22 mouse cellular contexts compared by ENCODE assay signal in the genomic region with DNA sequence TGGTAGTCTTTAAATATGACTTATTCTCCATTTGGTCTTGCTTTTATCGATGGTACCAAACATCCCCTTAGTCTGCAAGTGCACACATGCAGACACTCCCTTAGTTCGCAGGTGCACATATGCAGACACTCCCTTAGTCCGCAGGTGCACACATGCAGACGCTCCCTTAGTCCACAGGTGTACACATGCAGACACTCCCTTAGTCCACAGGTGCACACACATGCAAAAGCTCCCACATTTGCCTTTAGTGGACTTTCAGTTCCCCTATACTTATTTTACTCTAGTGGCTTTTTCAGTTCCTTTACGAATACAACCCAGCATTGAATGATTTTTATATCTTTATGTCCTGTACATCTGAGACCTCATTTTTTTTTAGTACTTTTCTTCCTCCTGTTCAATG. TPM values are rescaled to one million over a fixed set of nuclear protein-coding genes. Genes with fewer than 3 reads are reported as not detected.
DNase-seq lines count a peak whose midpoint lies in the region; ATAC-seq and TF ChIP-seq lines count a peak whose summit lies in the region.
"Had no signal": no experiment of that assay in that cellular context is flagged by ENCODE, and none has a peak within 500 bp of the region (broad histone marks: within the 10 kb centered on the region; RNA-seq: fewer than 3 reads in every experiment).

No protein-coding gene starts in this region.

- intact Hi-C loops in left cerebral cortex, postnatal 14 days (cut with DNase I): loop anchor here (5.0 kb wide), 1 partner anchor 454 kb away; no protein-coding TSS in a partner anchor

- DNase-seq in liver, postnatal 0 days: peak; percentile 20
- no peak for DNase-seq in liver, embryonic 11.5 days (ENCODE audit: low spot score)
- DNase-seq in A20 (ENCODE audit: low read depth, low spot score): peak; percentile 89
- peak; percentile 7 for DNase-seq in R1 (ENCODE audit: low read depth, low spot score)
- DNase-seq in right cerebral cortex, postnatal 4 days: no peak
- no peak for DNase-seq in left cerebral cortex, postnatal 14 days (ENCODE audit: low spot score in 2 of 2)
- DNase-seq in urinary bladder, adult 2 months (ENCODE audit: low spot score): no peak
- DNase-seq: adrenal gland, adult 2 months; adrenal gland, postnatal 36 days; cerebellum, adult 2 months; cerebellum, postnatal 10 days; gastrocnemius, postnatal 10 days; heart, postnatal 10 days; heart, postnatal 4 days had no signal

- ATAC-seq in liver, postnatal 0 days: no peak
- ATAC-seq in liver, embryonic 11.5 days (replicated peaks; ENCODE audit: low FRiP score): no peak
- 0 out of 2 replicates have a peak, but pooled peaks have one; percentile 27 for ATAC-seq in monocyte, adult 5-6 weeks (replicated peaks; ENCODE audit: insufficient number of reproducible peaks, low FRiP score, low TSS enrichment, poor library complexity, severe bottlenecking)
- ATAC-seq: forebrain, embryonic 16.5 days; hindbrain, postnatal 0 days had no signal

- H3K4me2 ChIP-seq in liver, postnatal 0 days (ENCODE audit: low read depth, low read length): no peak overlapping the region
- H3K4me2 ChIP-seq in liver, embryonic 11.5 days: no peak overlapping the region
- H3K4me2 ChIP-seq: embryonic facial prominence, embryonic 13.5 days; forebrain, embryonic 12.5 days; hindbrain, embryonic 13.5 days had no signal

- no peaks in the 10 kb centered on the region for H3K27me3 ChIP-seq in liver, postnatal 0 days (ENCODE audit: insufficient read depth, low read length)
- H3K27me3 ChIP-seq in liver, embryonic 11.5 days (replicated peaks; ENCODE audit: control insufficient read depth, insufficient read depth, low read length): no peaks in the 10 kb centered on the region
- H3K27me3 ChIP-seq: embryonic facial prominence, embryonic 13.5 days; forebrain, embryonic 12.5 days; hindbrain, embryonic 13.5 days had no signal

- H3K4me3 ChIP-seq in liver, postnatal 0 days (ENCODE audit: low read depth, low read length): no peak overlapping the region
- H3K4me3 ChIP-seq in liver, embryonic 11.5 days (ENCODE audit: low read depth, low read length): no peak overlapping the region
- H3K4me3 ChIP-seq: embryonic facial prominence, embryonic 13.5 days; forebrain, embryonic 12.5 days; heart, embryonic 10.5 days; hindbrain, embryonic 13.5 days had no signal

- no peaks in the 10 kb centered on the region for H3K9me3 ChIP-seq in liver, postnatal 0 days (ENCODE audit: low read length)
- H3K9me3 ChIP-seq in liver, embryonic 11.5 days (ENCODE audit: control insufficient read depth, low read length): no peaks in the 10 kb centered on the region
- H3K9me3 ChIP-seq: embryonic facial prominence, embryonic 13.5 days; forebrain, embryonic 12.5 days; G1E; heart, embryonic 10.5 days; hindbrain, embryonic 13.5 days had no signal

- TF ChIP-seq CTCF in liver, postnatal 0 days (IDR thresholded peaks at IDR 0.05; ENCODE audit: low read depth): no peak

- no peaks in the 10 kb centered on the region for H3K4me1 ChIP-seq in liver, postnatal 0 days (ENCODE audit: insufficient read depth)
- H3K4me1 ChIP-seq in liver, embryonic 11.5 days (replicated peaks; ENCODE audit: control insufficient read depth, insufficient read depth, low read length): no peaks in the 10 kb centered on the region
- H3K4me1 ChIP-seq: embryonic facial prominence, embryonic 13.5 days; forebrain, embryonic 12.5 days; heart, embryonic 10.5 days; hindbrain, embryonic 13.5 days had no signal

- H3K27ac ChIP-seq in liver, postnatal 0 days (ENCODE audit: low read depth): no peak overlapping the region
- H3K27ac ChIP-seq in liver, embryonic 11.5 days (ENCODE audit: low read depth, low read length): no peak overlapping the region
- H3K27ac ChIP-seq: embryonic facial prominence, embryonic 13.5 days; forebrain, embryonic 12.5 days; heart, embryonic 10.5 days; hindbrain, embryonic 13.5 days; hindbrain, postnatal 0 days had no signal

- H3K36me3 ChIP-seq in liver, postnatal 0 days (replicated peaks; ENCODE audit: insufficient read depth, low read length): no peaks in the 10 kb centered on the region
- no peaks in the 10 kb centered on the region for H3K36me3 ChIP-seq in liver, embryonic 11.5 days (ENCODE audit: control insufficient read depth, insufficient read depth, low read length)
- H3K36me3 ChIP-seq: embryonic facial prominence, embryonic 13.5 days; forebrain, embryonic 12.5 days; G1E; heart, embryonic 10.5 days; hindbrain, embryonic 13.5 days had no signal

- no peak overlapping the region for H3K9ac ChIP-seq in liver, postnatal 0 days (replicated peaks)
- no peak overlapping the region for H3K9ac ChIP-seq in liver, embryonic 11.5 days (ENCODE audit: low read depth, low read length)
- H3K9ac ChIP-seq: embryonic facial prominence, embryonic 13.5 days; forebrain, embryonic 12.5 days; hindbrain, embryonic 13.5 days had no signal

- TF ChIP-seq EP300 in liver, postnatal 0 days (IDR thresholded peaks at IDR 0.05; ENCODE audit: low read depth): no peak

- 70% methylated on average over 5 of the region's 5 CpGs for WGBS in liver, postnatal 0 days (ENCODE audit: insufficient replicate concordance)
- WGBS in liver, embryonic 11.5 days: 84% methylated on average over 5 of the region's 5 CpGs

RNA-seq across cellular contexts. Expression of gene Inpp4b, which starts 11.1 kb away (rescaled TPM):
- 0.82 and 1.1 TPM in 2 replicates for polyA plus RNA-seq in liver, postnatal 0 days (2015; fragmentation: Nextera tagmentation; extraction: Ambion mirVana)
- polyA plus RNA-seq in liver, embryonic 11.5 days (2014; fragmentation: Nextera tagmentation; extraction: Ambion mirVana): 2.3 and 3.9 TPM in 2 replicates
- total RNA-seq in monocyte, adult 5-6 weeks (2017): 9.1 to 11.9 TPM (median 10.3 TPM) in 3 replicates
- total RNA-seq in left cerebral cortex, postnatal 14 days (2021): 10 to 100 TPM in 1 of 2 experiments, 1 to 10 TPM in 1; 9.8 to 12.6 TPM
- polyA plus RNA-seq in urinary bladder, adult 2 months (2012; rRNA removed): 1.0 and 1.4 TPM in 2 replicates

Comparison
In these comparisons a context has a peak if more than half of its experiments do, and no peak if none do; other contexts are left out.
1. DNase-seq: peak in liver, postnatal 0 days (single experiment), A20 (single experiment) and R1 (single experiment); none in liver, embryonic 11.5 days (single experiment), right cerebral cortex, postnatal 4 days (single experiment), left cerebral cortex, postnatal 14 days (0 of 2) and urinary bladder, adult 2 months (single experiment).